Mouse (Mus musculus) kidney, embryonic 14.5 days (tissue): ENCODE data around the gene Pik3cb. TPM values are rescaled to one million over a fixed set of nuclear protein-coding genes. Genes with fewer than 3 reads are reported as not detected.

Experiments
- ATAC-seq: fragments of 200-750 bp; cut with Nextera tagmentation; 2 replicates; pipeline ENCODE4 v1.8.0; 2017; ENCODE audit warnings: moderate number of reproducible peaks, mild to moderate bottlenecking, moderate TSS enrichment, moderate library complexity; ENCODE audit not compliant: low FRiP score, low TSS enrichment
- H3K27ac ChIP-seq: fragments of 300-500 bp; sonication (generic); 2 replicates; pipeline ENCODE4 v1.5.1; 2014; ENCODE audit warnings: low read depth, mild to moderate bottlenecking, low read length, moderate library complexity, mixed read lengths
- H3K27me3 ChIP-seq: fragments of 300-500 bp; sonication (generic); 2 replicates; pipeline ENCODE4 v1.6.1; 2014; ENCODE audit warnings: mild to moderate bottlenecking, low read length; ENCODE audit not compliant: control insufficient read depth, insufficient read depth
- H3K36me3 ChIP-seq: fragments of 300-500 bp; sonication (generic); 2 replicates; pipeline ENCODE4 v1.6.1; 2014; ENCODE audit warnings: low read length, mixed read lengths; ENCODE audit not compliant: control insufficient read depth, insufficient read depth
- H3K4me1 ChIP-seq: fragments of 300-500 bp; sonication (generic); 2 replicates; pipeline ENCODE4 v1.6.1; 2014; ENCODE audit warnings: low read length, mixed read lengths; ENCODE audit not compliant: control insufficient read depth, insufficient read depth
- H3K4me2 ChIP-seq: fragments of 300-500 bp; sonication (generic); replicated peaks from 2 replicates; pipeline ENCODE4 v1.6.1; 2014; ENCODE audit warnings: low read depth, mild to moderate bottlenecking, low read length
- H3K4me3 ChIP-seq: fragments of 300-500 bp; sonication (generic); 2 replicates; pipeline ENCODE4 v1.5.1; 2014; ENCODE audit warnings: mild to moderate bottlenecking, low read length
- H3K9ac ChIP-seq: fragments of 300-500 bp; sonication (generic); 2 replicates; pipeline ENCODE4 v1.6.1; 2014; ENCODE audit warnings: low read depth, mild to moderate bottlenecking, low read length, moderate library complexity
- H3K9me3 ChIP-seq: fragments of 300-500 bp; sonication (generic); 2 replicates; pipeline ENCODE4 v1.6.1; 2016; ENCODE audit warnings: low read length; ENCODE audit not compliant: control insufficient read depth
- WGBS: fragments of 180-500 bp; shearing (Covaris S2); extraction: QIAGEN DNeasy Blood & Tissue Kit; methylation state at CpG from one replicate; pipeline ENCODE4 v1.1.7; 2014; 5-methylcytosine and 5-hydroxymethylcytosine counted together
- polyA plus RNA-seq: library from polyadenylated mRNA; unstranded; fragments of >200 nt; fragmentation: Nextera tagmentation; extraction: Ambion mirVana; gene quantifications from 2 replicates; pipeline ENCODE4 v1.2.1, GENCODE M21; 2014

Pik3cb gene
- polyA plus RNA-seq, 1 experiment from 2014 or later: 1.0 TPM

GRCm38 (mm10) chr9:99166946-99167345 is 26.5 kb upstream of the Pik3cb start:
- Histone ChIP-seq H3K4me1 (no peaks in the 10 kb centered on the region), H3K4me2 (no peak overlapping the region), H3K9me3 (no peaks in the 10 kb centered on the region), H3K27ac (no peak overlapping the region), H3K27me3 (no peaks in the 10 kb centered on the region), H3K36me3 (no peaks in the 10 kb centered on the region), H3K4me3 (no peak overlapping the region), H3K9ac (no peak overlapping the region)
- no peak for ATAC-seq
- WGBS: 81% methylated on average over 5 of the region's 5 CpGs

- no peaks in the 10 kb centered on the region for H3K27me3 ChIP-seq
- no peaks in the 10 kb centered on the region for H3K36me3 ChIP-seq
- H3K4me3 ChIP-seq: no peak overlapping the region
- no peaks in the 10 kb centered on the region for H3K9me3 ChIP-seq
- H3K4me1 ChIP-seq: no peaks in the 10 kb centered on the region
- ATAC-seq: no peak
- no peak overlapping the region for H3K9ac ChIP-seq
- no peak overlapping the region for H3K27ac ChIP-seq
- 81% methylated on average over 6 of the region's 6 CpGs for WGBS
- H3K4me2 ChIP-seq: no peak overlapping the region
Observed at GRCm38 (mm10) chr9:99165956-99166355, 25.5 kb upstream of the Pik3cb start.

- 31% methylated on average over 3 of the region's 3 CpGs for WGBS
- ATAC-seq: no peak
Observed at GRCm38 (mm10) chr9:99164664-99165226, 24.3 kb upstream of the Pik3cb start.

GRCm38 (mm10) chr9:99164148-99164503 is 23.7 kb upstream of the Pik3cb start:
- Histone ChIP-seq H3K4me2 (no peak overlapping the region), H3K4me3 (no peak overlapping the region), H3K4me1 (no peaks in the 10 kb centered on the region), H3K27me3 (no peaks in the 10 kb centered on the region), H3K9me3 (no peaks in the 10 kb centered on the region), H3K27ac (no peak overlapping the region), H3K9ac (no peak overlapping the region), H3K36me3 (no peaks in the 10 kb centered on the region)
- WGBS: 64% methylated on average over 9 of the region's 9 CpGs
- no peak for ATAC-seq

More at GRCm38 (mm10) chr9:99164664-99165226, 24.3 kb upstream of the Pik3cb start:
- Histone ChIP-seq H3K4me2 (no peak overlapping the region), H3K36me3 (no peaks in the 10 kb centered on the region), H3K27me3 (no peaks in the 10 kb centered on the region), H3K9ac (no peak overlapping the region), H3K4me1 (no peaks in the 10 kb centered on the region), H3K9me3 (no peaks in the 10 kb centered on the region), H3K4me3 (no peak overlapping the region), H3K27ac (no peak overlapping the region)

- no peak overlapping the region for H3K27ac ChIP-seq
- no peak for ATAC-seq
- H3K4me1 ChIP-seq: no peaks in the 10 kb centered on the region
- 32% methylated on average over 15 of the region's 15 CpGs for WGBS
- H3K27me3 ChIP-seq: no peaks in the 10 kb centered on the region
- no peak overlapping the region for H3K9ac ChIP-seq
- no peak overlapping the region for H3K4me3 ChIP-seq
- H3K36me3 ChIP-seq: no peaks in the 10 kb centered on the region
- no peak overlapping the region for H3K4me2 ChIP-seq
- no peaks in the 10 kb centered on the region for H3K9me3 ChIP-seq
Observed at GRCm38 (mm10) chr9:99163420-99164147, 23.2 kb upstream of the Pik3cb start.

GRCm38 (mm10) chr9:99162839-99163238 is 22.4 kb upstream of the Pik3cb start:
- no peak for ATAC-seq
- 82% methylated on average over 2 of the region's 2 CpGs for WGBS
- H3K4me2 ChIP-seq: no peak overlapping the region
- no peaks in the 10 kb centered on the region for H3K9me3 ChIP-seq
- no peak overlapping the region for H3K27ac ChIP-seq
- no peak overlapping the region for H3K4me3 ChIP-seq
- no peak overlapping the region for H3K9ac ChIP-seq
- no peaks in the 10 kb centered on the region for H3K4me1 ChIP-seq
- H3K27me3 ChIP-seq: no peaks in the 10 kb centered on the region
- H3K36me3 ChIP-seq: no peaks in the 10 kb centered on the region

- no peak overlapping the region for H3K9ac ChIP-seq
- H3K36me3 ChIP-seq: no peaks in the 10 kb centered on the region
- H3K4me2 ChIP-seq: no peak overlapping the region
- WGBS: 88% methylated on average over 5 of the region's 5 CpGs
- no peaks in the 10 kb centered on the region for H3K4me1 ChIP-seq
- H3K27ac ChIP-seq: no peak overlapping the region
- no peaks in the 10 kb centered on the region for H3K9me3 ChIP-seq
- no peak for ATAC-seq
- no peak overlapping the region for H3K4me3 ChIP-seq
- no peaks in the 10 kb centered on the region for H3K27me3 ChIP-seq
Observed at GRCm38 (mm10) chr9:99160780-99161179, 20.4 kb upstream of the Pik3cb start.

- WGBS: 81% methylated on average over 5 of the region's 5 CpGs
Observed at GRCm38 (mm10) chr9:99159932-99160331, 19.5 kb upstream of the Pik3cb start.

GRCm38 (mm10) chr9:99158708-99159107 is 18.3 kb upstream of the Pik3cb start:
- Histone ChIP-seq H3K9me3 (no peaks in the 10 kb centered on the region), H3K4me2 (no peak overlapping the region), H3K4me3 (no peak overlapping the region), H3K27me3 (no peaks in the 10 kb centered on the region), H3K27ac (no peak overlapping the region), H3K36me3 (no peaks in the 10 kb centered on the region), H3K4me1 (no peaks in the 10 kb centered on the region), H3K9ac (no peak overlapping the region)
- WGBS: 87% methylated on average over 6 of the region's 6 CpGs
- ATAC-seq: no peak

More at GRCm38 (mm10) chr9:99159932-99160331, 19.5 kb upstream of the Pik3cb start:
- no peak for ATAC-seq
- Histone ChIP-seq H3K27me3 (no peaks in the 10 kb centered on the region), H3K4me2 (no peak overlapping the region), H3K9ac (no peak overlapping the region), H3K4me1 (no peaks in the 10 kb centered on the region), H3K27ac (no peak overlapping the region), H3K9me3 (no peaks in the 10 kb centered on the region), H3K36me3 (no peaks in the 10 kb centered on the region), H3K4me3 (no peak overlapping the region)
